Mouse (Mus musculus): ENCODE results near the gene Zfp574.
"Not testable (repeated sequence)": the region's sequence is repeated elsewhere in the genome, so short reads cannot be mapped to it uniquely, and the experiment has no call there.

The Zfp574 gene

GRCm38 (mm10) chr7:25071979-25072715 lies at the start of gene Zfp574, which contains the start of gene Grik5:
Gene Zfp574 (plus strand): TSS chr7:25072567.
Gene Grik5 (minus strand): TSS chr7:25072346.
- in situ Hi-C loops (cut with MboI, MseI) = no loop called here

GRCm38 (mm10) chr7:25025855-25026439 lies 46.4 kb upstream of the Zfp574 start:
- in situ Hi-C loops (cut with MboI, MseI) = no loop called here

- in situ Hi-C loops (cut with MboI, MseI) = no loop called here
These were observed 45.9 kb upstream of the Zfp574 start for GRCm38 (mm10) chr7:25026452-25026851.

GRCm38 (mm10) chr7:25030032-25030753 lies 42.2 kb upstream of the Zfp574 start:
- in situ Hi-C loops (cut with MboI, MseI) = no loop called here

GRCm38 (mm10) chr7:25031528-25031927 lies 40.8 kb upstream of the Zfp574 start:
- in situ Hi-C loops (cut with MboI, MseI) = no loop called here

- in situ Hi-C loops (cut with MboI, MseI) = no loop called here
These were observed 37.6 kb upstream of the Zfp574 start for GRCm38 (mm10) chr7:25034796-25035195.

GRCm38 (mm10) chr7:25035916-25036315 lies 36.5 kb upstream of the Zfp574 start:
- in situ Hi-C loops (cut with MboI, MseI) = no loop called here

GRCm38 (mm10) chr7:25041921-25042320 lies 30.4 kb upstream of the Zfp574 start:
- in situ Hi-C loops (cut with MboI, MseI) = no loop called here

GRCm38 (mm10) chr7:25044599-25044998 lies 27.8 kb upstream of the Zfp574 start:
- in situ Hi-C loops (cut with MboI, MseI) = not testable (repeated sequence)

- in situ Hi-C loops (cut with MboI, MseI) = no loop called here
These were observed 25.0 kb upstream of the Zfp574 start for GRCm38 (mm10) chr7:25047363-25047762.

GRCm38 (mm10) chr7:25049295-25049930 lies 23.0 kb upstream of the Zfp574 start:
- in situ Hi-C loops (cut with MboI, MseI) = no loop called here

- in situ Hi-C loops (cut with MboI, MseI) = no loop called here
These were observed 19.8 kb upstream of the Zfp574 start for GRCm38 (mm10) chr7:25052587-25052986.

- in situ Hi-C loops (cut with MboI, MseI) = no loop called here
These were observed 15.4 kb upstream of the Zfp574 start for GRCm38 (mm10) chr7:25056951-25057350.

- in situ Hi-C loops (cut with MboI, MseI) = no loop called here
These were observed 14.5 kb upstream of the Zfp574 start for GRCm38 (mm10) chr7:25057888-25058287.

GRCm38 (mm10) chr7:25058394-25058793 lies 14.0 kb upstream of the Zfp574 start:
- in situ Hi-C loops (cut with MboI, MseI) = no loop called here

- in situ Hi-C loops (cut with MboI, MseI) = no loop called here
These were observed 13.5 kb upstream of the Zfp574 start for GRCm38 (mm10) chr7:25058836-25059235.

- in situ Hi-C loops (cut with MboI, MseI) = no loop called here
These were observed 9.0 kb upstream of the Zfp574 start for GRCm38 (mm10) chr7:25063346-25063745.

GRCm38 (mm10) chr7:25063900-25064299 lies 8.5 kb upstream of the Zfp574 start:
- in situ Hi-C loops (cut with MboI, MseI) = no loop called here

- in situ Hi-C loops (cut with MboI, MseI) = no loop called here
These were observed 5.0 kb upstream of the Zfp574 start for GRCm38 (mm10) chr7:25067338-25067737.

GRCm38 (mm10) chr7:25067909-25068656 lies 4.3 kb upstream of the Zfp574 start:
- in situ Hi-C loops (cut with MboI, MseI) = no loop called here

- in situ Hi-C loops (cut with MboI, MseI) = no loop called here
These were observed 3.6 kb upstream of the Zfp574 start for GRCm38 (mm10) chr7:25068724-25069123.
